Comparison of ENCODE assay signal across 10 mouse cellular contexts in the genomic region with DNA sequence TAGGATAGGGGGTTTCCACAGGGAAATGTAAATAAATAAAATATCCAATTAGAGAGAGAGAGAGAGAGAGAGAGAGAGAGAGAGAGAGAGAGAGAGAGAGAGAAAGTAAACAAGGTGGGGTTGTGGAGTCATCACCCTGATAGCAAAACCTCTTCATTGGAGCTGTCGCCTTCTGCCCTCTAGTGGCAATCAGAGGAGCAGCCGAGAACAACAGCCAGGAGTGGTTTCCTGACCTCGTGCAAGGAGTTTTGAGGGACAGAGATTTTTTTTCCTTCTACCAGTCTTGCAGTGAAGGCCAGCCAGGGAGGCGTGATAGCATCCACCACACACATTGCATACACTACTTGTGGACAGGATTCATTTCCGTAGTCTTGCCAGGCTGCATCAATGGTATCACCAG. TPM values are rescaled to one million over a fixed set of nuclear protein-coding genes. Genes with fewer than 3 reads are reported as not detected.
DNase-seq lines count a peak whose midpoint lies in the region; ATAC-seq and TF ChIP-seq lines count a peak whose summit lies in the region.
"Had no signal": no experiment of that assay in that cellular context is flagged by ENCODE, and none has a peak within 500 bp of the region (broad histone marks: within the 10 kb centered on the region; RNA-seq: fewer than 3 reads in every experiment).

No protein-coding gene starts in this region.

- ATAC-seq in hindbrain, embryonic 14.5 days (ENCODE audit: low FRiP score): no peak
- no peak for ATAC-seq in hindbrain, embryonic 12.5 days (ENCODE audit: low FRiP score)
- no peak for ATAC-seq in kidney, postnatal 0 days (replicated peaks; ENCODE audit: low FRiP score, low read depth)

- H3K4me2 ChIP-seq in hindbrain, embryonic 14.5 days (replicated peaks): no peak overlapping the region
- no peak overlapping the region for H3K4me2 ChIP-seq in hindbrain, embryonic 12.5 days (replicated peaks)
- no peak overlapping the region for H3K4me2 ChIP-seq in kidney, postnatal 0 days (ENCODE audit: low read length)
- H3K4me2 ChIP-seq: embryonic facial prominence, embryonic 12.5 days; liver, embryonic 15.5 days had no signal

- H3K9ac ChIP-seq in hindbrain, embryonic 14.5 days: no peak overlapping the region
- H3K9ac ChIP-seq in hindbrain, embryonic 12.5 days: no peak overlapping the region
- no peak overlapping the region for H3K9ac ChIP-seq in kidney, postnatal 0 days (ENCODE audit: low read depth, low read length)
- H3K9ac ChIP-seq: embryonic facial prominence, embryonic 12.5 days; liver, embryonic 15.5 days had no signal

- no peaks in the 10 kb centered on the region for H3K27me3 ChIP-seq in hindbrain, embryonic 14.5 days (ENCODE audit: control insufficient read depth, insufficient read depth, low read length)
- H3K27me3 ChIP-seq in hindbrain, embryonic 12.5 days: no peaks in the 10 kb centered on the region; the same call in 1 of the 2 replicates
- H3K27me3 ChIP-seq in kidney, postnatal 0 days (ENCODE audit: insufficient read depth, low read length): no peaks in the 10 kb centered on the region
- H3K27me3 ChIP-seq: embryonic facial prominence, embryonic 12.5 days; liver, embryonic 15.5 days had no signal

- peak; percentile 39 for DNase-seq in hindbrain, embryonic 14.5 days (ENCODE audit: low spot score)
- peak; percentile 60 to 62 for DNase-seq in B cell, adult 2 months
- DNase-seq in T-cell, adult 2 months (ENCODE audit: low spot score): peak; percentile 58
- DNase-seq in cerebellum, postnatal 36 days: peak; percentile 45 to 51
- DNase-seq in kidney, postnatal 0 days (ENCODE audit: low spot score): peak; percentile 78
- DNase-seq in mesoderm, embryonic 11.5 days (ENCODE audit: low read depth, low spot score): peak; percentile 49
- no peak for DNase-seq in frontal cortex, postnatal 10 days (ENCODE audit: low spot score in 2 of 2)

- H3K4me3 ChIP-seq in hindbrain, embryonic 14.5 days (replicated peaks; ENCODE audit: low read length): no peak overlapping the region
- no peak overlapping the region for H3K4me3 ChIP-seq in hindbrain, embryonic 12.5 days
- H3K4me3 ChIP-seq in kidney, postnatal 0 days (replicated peaks; ENCODE audit: low read depth, low read length): no peak overlapping the region
- H3K4me3 ChIP-seq: embryonic facial prominence, embryonic 12.5 days; liver, embryonic 15.5 days had no signal

- H3K36me3 ChIP-seq in hindbrain, embryonic 14.5 days (replicated peaks; ENCODE audit: control insufficient read depth, insufficient read depth): no peaks in the 10 kb centered on the region
- no peaks in the 10 kb centered on the region for H3K36me3 ChIP-seq in hindbrain, embryonic 12.5 days
- no peaks in the 10 kb centered on the region for H3K36me3 ChIP-seq in kidney, postnatal 0 days (ENCODE audit: insufficient read depth, low read length)
- H3K36me3 ChIP-seq: embryonic facial prominence, embryonic 12.5 days; liver, embryonic 15.5 days had no signal

- peak; percentile 87 for TF ChIP-seq CTCF in kidney, postnatal 0 days (IDR thresholded peaks at IDR 0.05; ENCODE audit: low read depth)

- 7% methylated on average over 5 of the region's 5 CpGs for WGBS in hindbrain, embryonic 14.5 days
- WGBS in hindbrain, embryonic 12.5 days: 7% methylated on average over 5 of the region's 5 CpGs
- 8% methylated on average over 5 of the region's 5 CpGs for WGBS in kidney, postnatal 0 days

- no peak overlapping the region for H3K27ac ChIP-seq in hindbrain, embryonic 14.5 days
- no peak overlapping the region for H3K27ac ChIP-seq in hindbrain, embryonic 12.5 days
- H3K27ac ChIP-seq in kidney, postnatal 0 days: no peak overlapping the region
- H3K27ac ChIP-seq: embryonic facial prominence, embryonic 12.5 days; liver, embryonic 15.5 days had no signal

- no peaks in the 10 kb centered on the region for H3K9me3 ChIP-seq in hindbrain, embryonic 14.5 days (ENCODE audit: control insufficient read depth, low read length)
- H3K9me3 ChIP-seq in hindbrain, embryonic 12.5 days (replicated peaks): no peaks in the 10 kb centered on the region
- no peaks in the 10 kb centered on the region for H3K9me3 ChIP-seq in kidney, postnatal 0 days (replicated peaks; ENCODE audit: low read length)
- H3K9me3 ChIP-seq: embryonic facial prominence, embryonic 12.5 days; liver, embryonic 15.5 days had no signal

- peaks cover 11% of the 10 kb centered on the region for H3K4me1 ChIP-seq in hindbrain, embryonic 14.5 days (replicated peaks; ENCODE audit: control insufficient read depth, insufficient read depth, low read length)
- peaks cover 11% of the 10 kb centered on the region for H3K4me1 ChIP-seq in hindbrain, embryonic 12.5 days
- peaks cover 2% of the 10 kb centered on the region; the same call in 1 of the 2 replicates for H3K4me1 ChIP-seq in kidney, postnatal 0 days (replicated peaks; ENCODE audit: insufficient read depth, low read length)

RNA-seq across cellular contexts. Expression of a gene that starts 3.4 kb away (rescaled TPM):
- 49.2 and 58.4 TPM in 2 replicates for polyA plus RNA-seq in hindbrain, embryonic 14.5 days (2014; fragmentation: Nextera tagmentation; extraction: Ambion mirVana)
- 62.2 and 65.8 TPM in 2 replicates for polyA plus RNA-seq in hindbrain, embryonic 12.5 days (2016; fragmentation: Nextera tagmentation; extraction: Ambion mirVana)
- 108 TPM in 2 replicates for polyA plus RNA-seq in kidney, postnatal 0 days (2015; fragmentation: Nextera tagmentation; extraction: Ambion mirVana)

RNA-seq across cellular contexts. Expression of a gene that starts 15.8 kb away (rescaled TPM):
- 89.7 and 98.1 TPM in 2 replicates for polyA plus RNA-seq in hindbrain, embryonic 14.5 days (2014; fragmentation: Nextera tagmentation; extraction: Ambion mirVana)
- 61.3 and 65.7 TPM in 2 replicates for polyA plus RNA-seq in hindbrain, embryonic 12.5 days (2016; fragmentation: Nextera tagmentation; extraction: Ambion mirVana)
- polyA plus RNA-seq in kidney, postnatal 0 days (2015; fragmentation: Nextera tagmentation; extraction: Ambion mirVana): 56.8 and 60.0 TPM in 2 replicates

RNA-seq across cellular contexts. Expression of a gene that starts 16.6 kb away (rescaled TPM):
- not detected in 2 replicates for polyA plus RNA-seq in hindbrain, embryonic 14.5 days (2014; fragmentation: Nextera tagmentation; extraction: Ambion mirVana)
- 0.13 TPM in 1 of 2 replicates, not detected in the other for polyA plus RNA-seq in hindbrain, embryonic 12.5 days (2016; fragmentation: Nextera tagmentation; extraction: Ambion mirVana)
- polyA plus RNA-seq in kidney, postnatal 0 days (2015; fragmentation: Nextera tagmentation; extraction: Ambion mirVana): 0.17 and 0.33 TPM in 2 replicates
- polyA plus RNA-seq: liver, embryonic 15.5 days had no signal

RNA-seq across cellular contexts. Expression of a gene that starts 36.2 kb away (rescaled TPM):
- polyA plus RNA-seq in hindbrain, embryonic 14.5 days (2014; fragmentation: Nextera tagmentation; extraction: Ambion mirVana): not detected in 2 replicates
- 0.23 TPM in 1 of 2 replicates, not detected in the other for polyA plus RNA-seq in hindbrain, embryonic 12.5 days (2016; fragmentation: Nextera tagmentation; extraction: Ambion mirVana)
- 14.2 and 17.0 TPM in 2 replicates for polyA plus RNA-seq in kidney, postnatal 0 days (2015; fragmentation: Nextera tagmentation; extraction: Ambion mirVana)
- polyA plus RNA-seq: liver, embryonic 15.5 days had no signal

RNA-seq across cellular contexts. Expression of a gene that starts 52.5 kb away (rescaled TPM):
- polyA plus RNA-seq in hindbrain, embryonic 14.5 days (2014; fragmentation: Nextera tagmentation; extraction: Ambion mirVana): 22.1 and 28.3 TPM in 2 replicates
- 20.7 and 27.9 TPM in 2 replicates for polyA plus RNA-seq in hindbrain, embryonic 12.5 days (2016; fragmentation: Nextera tagmentation; extraction: Ambion mirVana)
- polyA plus RNA-seq in kidney, postnatal 0 days (2015; fragmentation: Nextera tagmentation; extraction: Ambion mirVana): 10.8 and 12.1 TPM in 2 replicates

Comparison
In these comparisons a context has a peak if more than half of its experiments do, and no peak if none do; other contexts are left out.
1. DNase-seq: peak in hindbrain, embryonic 14.5 days (single experiment), B cell, adult 2 months (2 of 2), T-cell, adult 2 months (single experiment), cerebellum, postnatal 36 days (2 of 2), kidney, postnatal 0 days (single experiment) and mesoderm, embryonic 11.5 days (single experiment); none in frontal cortex, postnatal 10 days (0 of 2).